Mouse (Mus musculus) forebrain, embryonic 10.5 days (tissue): ENCODE data around the gene Ahnak. TPM values are rescaled to one million over a fixed set of nuclear protein-coding genes. Genes with fewer than 3 reads are reported as not detected.
A peak's percentile ranks its signal among the peaks of the same experiment; 100 is the strongest.
"Not testable (repeated sequence)": the region's sequence is repeated elsewhere in the genome, so short reads cannot be mapped to it uniquely, and the experiment has no call there.

Experiments
- DNase-seq: peaks from one replicate; pipeline ENCODE4 v3.0.0-alpha.2; 2017; ENCODE audit warnings: low spot score; ENCODE audit errors: extremely low spot score
- H3K27ac ChIP-seq: fragments of 300-500 bp; sonication (generic); 2 replicates; pipeline ENCODE4 v1.5.1; 2016; ENCODE audit warnings: mild to moderate bottlenecking
- H3K27me3 ChIP-seq: fragments of 300-500 bp; sonication (generic); 2 replicates; pipeline ENCODE4 v1.6.1; 2016; ENCODE audit warnings: mild to moderate bottlenecking; ENCODE audit not compliant: poor library complexity, severe bottlenecking
- H3K36me3 ChIP-seq: fragments of 300-500 bp; sonication (generic); replicated peaks from 2 replicates; pipeline ENCODE4 v1.6.1; 2016; ENCODE audit warnings: mild to moderate bottlenecking, moderate library complexity
- H3K4me1 ChIP-seq: fragments of 300-500 bp; sonication (generic); 2 replicates; pipeline ENCODE4 v1.6.1; 2016
- H3K4me3 ChIP-seq: fragments of 300-500 bp; sonication (generic); 2 replicates; pipeline ENCODE4 v1.5.1; 2016; ENCODE audit warnings: mild to moderate bottlenecking, moderate library complexity
- H3K9me3 ChIP-seq: fragments of 300-500 bp; sonication (generic); 2 replicates; pipeline ENCODE4 v1.6.1; 2016; ENCODE audit warnings: mild to moderate bottlenecking, moderate library complexity
- WGBS: fragments of 180-500 bp; shearing (Covaris S2); methylation state at CpG from one replicate; pipeline ENCODE4 v1.1.7; 2016; 5-methylcytosine and 5-hydroxymethylcytosine counted together
- polyA plus RNA-seq: library from polyadenylated mRNA; unstranded; fragments of >200 nt; fragmentation: Nextera tagmentation; extraction: Ambion mirVana; gene quantifications from 2 replicates; pipeline ENCODE4 v1.2.1, GENCODE M21; 2016

The Ahnak gene
- polyA plus RNA-seq, 1 experiment from 2014 or later: 6.5 TPM

DNA sequence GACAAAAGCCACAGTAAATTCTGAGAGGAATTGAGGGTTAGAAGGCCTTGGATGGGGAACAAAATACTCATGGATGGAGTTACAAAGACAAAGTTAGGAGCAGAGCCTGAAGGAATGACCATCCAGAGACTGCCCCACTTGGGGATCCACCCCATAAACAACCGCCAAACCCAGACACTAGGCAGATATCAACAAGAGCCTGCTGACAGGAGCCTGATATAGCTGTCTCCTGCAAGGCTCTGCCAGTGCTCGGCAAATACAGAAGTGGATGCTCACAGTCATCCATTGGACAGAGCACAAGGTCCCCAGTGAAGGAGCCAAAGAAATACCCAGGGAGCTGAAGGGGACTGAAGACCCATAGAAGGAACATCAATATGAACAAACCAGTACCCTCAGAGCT is 94.8 kb downstream of the Ahnak start:
- WGBS: 74% methylated on average over 2 of the region's 2 CpGs
- not testable (repeated sequence) for H3K36me3 ChIP-seq, DNase-seq, H3K9me3 ChIP-seq, H3K27ac ChIP-seq, H3K4me3 ChIP-seq
- Histone ChIP-seq H3K4me1 (peaks cover 17% of the 10 kb centered on the region), H3K27me3 (peaks cover 12% of the 10 kb centered on the region)

DNA sequence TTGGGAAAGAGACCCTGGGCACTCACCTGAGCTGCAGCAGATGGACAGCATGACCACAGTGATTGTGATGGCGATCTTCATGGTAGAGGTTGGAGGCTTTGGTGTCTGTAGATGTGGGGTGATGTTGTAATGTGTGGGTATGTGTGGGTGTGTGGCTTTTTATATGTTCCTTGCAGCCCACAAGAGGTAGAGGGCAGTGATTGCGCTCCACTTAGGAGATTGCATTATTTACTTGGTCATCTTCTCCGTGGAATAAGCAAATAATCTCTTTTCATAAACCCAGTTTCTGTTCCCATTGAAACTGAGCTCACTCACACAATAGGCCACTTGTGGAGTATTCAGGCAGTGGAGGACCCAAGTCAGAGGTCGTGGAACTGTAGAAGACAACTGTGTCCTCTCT is 98.7 kb downstream of the Ahnak start, which contains the start of gene Scgb1a1:
TSS of gene Scgb1a1 (minus strand) at position 138 of the 400 bp plus-strand sequence.
- no peak for DNase-seq
- no peak within 1 kb of the TSS for H3K27ac ChIP-seq
- WGBS: 82% methylated on average over 4 of the region's 4 CpGs
- no peak within 1 kb of the TSS for H3K4me3 ChIP-seq
- H3K27me3 ChIP-seq: peaks cover 7% of the 10 kb centered on the region
- peaks cover 3% of the 10 kb centered on the region for H3K4me1 ChIP-seq
- no peaks in the 10 kb centered on the region for H3K36me3 ChIP-seq
- no peaks in the 10 kb centered on the region for H3K9me3 ChIP-seq

DNA sequence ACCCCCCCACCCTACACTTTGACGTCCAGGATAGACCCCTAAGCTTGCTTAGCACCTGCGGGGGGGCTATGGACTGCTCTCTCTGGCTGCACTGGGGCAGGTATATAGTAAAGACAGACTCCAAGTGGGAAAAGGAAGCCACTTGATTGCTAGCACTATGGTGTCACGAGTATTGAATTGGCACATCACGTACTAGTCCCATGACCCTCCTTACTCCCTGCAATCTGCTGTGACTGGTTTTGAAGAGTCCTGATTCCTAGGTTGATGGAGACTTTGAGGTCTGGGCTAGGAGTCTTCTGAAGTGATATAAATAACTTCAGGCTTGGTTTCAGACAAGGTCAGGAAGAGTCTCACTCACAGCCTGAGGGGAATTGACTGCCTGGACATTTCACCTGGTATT is 101.1 kb downstream of the Ahnak start:
- no peaks in the 10 kb centered on the region for H3K36me3 ChIP-seq
- no peak overlapping the region for H3K4me3 ChIP-seq
- no peaks in the 10 kb centered on the region for H3K27me3 ChIP-seq
- H3K4me1 ChIP-seq: no peaks in the 10 kb centered on the region
- no peak for DNase-seq
- no peak overlapping the region for H3K27ac ChIP-seq
- 81% methylated on average over 4 of the region's 4 CpGs for WGBS
- no peaks in the 10 kb centered on the region for H3K9me3 ChIP-seq

- no peaks in the 10 kb centered on the region for H3K9me3 ChIP-seq
- no peak overlapping the region for H3K27ac ChIP-seq
- WGBS: 61% methylated on average over 2 of the region's 2 CpGs
- H3K27me3 ChIP-seq: no peaks in the 10 kb centered on the region
- no peaks in the 10 kb centered on the region for H3K4me1 ChIP-seq
- H3K36me3 ChIP-seq: no peaks in the 10 kb centered on the region
- no peak overlapping the region for H3K4me3 ChIP-seq
- no peak for DNase-seq
Observed at GRCm38 (mm10) chr19:9090709-9091108, 101.6 kb downstream of the Ahnak start.

- no peaks in the 10 kb centered on the region for H3K27me3 ChIP-seq
- 80% methylated on average over 5 of the region's 5 CpGs for WGBS
- DNase-seq: no peak
- no peak overlapping the region for H3K27ac ChIP-seq
- no peaks in the 10 kb centered on the region for H3K4me1 ChIP-seq
- no peak overlapping the region for H3K4me3 ChIP-seq
- H3K9me3 ChIP-seq: no peaks in the 10 kb centered on the region
- no peaks in the 10 kb centered on the region for H3K36me3 ChIP-seq
Observed at GRCm38 (mm10) chr19:9095111-9095510, 106.0 kb downstream of the Ahnak start.

DNA sequence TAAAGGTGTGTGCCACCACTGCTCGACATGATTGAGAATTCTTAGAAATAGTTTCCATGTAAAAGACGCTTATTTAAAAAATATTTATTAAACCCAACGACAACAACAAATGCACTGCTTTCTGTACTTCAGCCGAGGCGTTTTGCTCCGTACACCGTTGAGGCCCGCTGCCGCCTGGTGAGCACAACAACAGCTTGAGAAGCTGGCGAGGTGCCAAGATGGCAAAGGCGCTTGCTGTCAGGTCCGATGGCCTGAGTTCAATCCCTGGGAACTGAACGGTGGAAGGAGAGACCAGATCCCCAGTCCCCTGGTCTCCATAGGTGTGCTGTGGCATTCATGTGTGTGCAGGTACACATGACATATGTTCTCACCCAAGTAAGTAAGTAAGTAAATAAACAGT is 108.4 kb downstream of the Ahnak start:
- Histone ChIP-seq H3K4me3 (no peak overlapping the region), H3K36me3 (no peaks in the 10 kb centered on the region), H3K27ac (no peak overlapping the region), H3K9me3 (no peaks in the 10 kb centered on the region), H3K4me1 (no peaks in the 10 kb centered on the region), H3K27me3 (no peaks in the 10 kb centered on the region)
- WGBS: 93% methylated on average over 13 of the region's 13 CpGs
- no peak for DNase-seq

DNA sequence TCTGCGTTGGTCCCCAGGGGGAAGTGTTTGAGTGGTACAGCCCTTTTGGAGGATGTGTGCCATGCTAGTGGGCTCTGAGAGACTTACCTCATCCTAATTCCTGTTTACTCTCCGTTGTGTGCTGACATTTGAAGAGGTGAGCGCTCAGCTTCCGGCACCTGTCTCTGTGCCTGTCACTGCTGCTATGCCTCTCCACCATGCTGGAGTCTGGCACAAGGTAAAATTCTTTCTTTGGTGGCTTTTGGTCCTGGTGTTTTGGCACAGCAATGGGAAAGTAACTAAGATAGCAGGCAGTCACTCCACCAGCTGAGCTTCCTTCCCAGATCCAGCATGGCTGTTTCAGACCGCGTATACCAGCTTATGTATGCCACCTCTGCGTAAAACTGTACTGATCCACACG is 110.7 kb downstream of the Ahnak start:
- Histone ChIP-seq H3K9me3 (no peaks in the 10 kb centered on the region), H3K27ac (no peak overlapping the region), H3K4me1 (no peaks in the 10 kb centered on the region), H3K4me3 (no peak overlapping the region), H3K27me3 (no peaks in the 10 kb centered on the region), H3K36me3 (no peaks in the 10 kb centered on the region)
- DNase-seq: no peak
- WGBS: 90% methylated on average over 8 of the region's 8 CpGs

DNA sequence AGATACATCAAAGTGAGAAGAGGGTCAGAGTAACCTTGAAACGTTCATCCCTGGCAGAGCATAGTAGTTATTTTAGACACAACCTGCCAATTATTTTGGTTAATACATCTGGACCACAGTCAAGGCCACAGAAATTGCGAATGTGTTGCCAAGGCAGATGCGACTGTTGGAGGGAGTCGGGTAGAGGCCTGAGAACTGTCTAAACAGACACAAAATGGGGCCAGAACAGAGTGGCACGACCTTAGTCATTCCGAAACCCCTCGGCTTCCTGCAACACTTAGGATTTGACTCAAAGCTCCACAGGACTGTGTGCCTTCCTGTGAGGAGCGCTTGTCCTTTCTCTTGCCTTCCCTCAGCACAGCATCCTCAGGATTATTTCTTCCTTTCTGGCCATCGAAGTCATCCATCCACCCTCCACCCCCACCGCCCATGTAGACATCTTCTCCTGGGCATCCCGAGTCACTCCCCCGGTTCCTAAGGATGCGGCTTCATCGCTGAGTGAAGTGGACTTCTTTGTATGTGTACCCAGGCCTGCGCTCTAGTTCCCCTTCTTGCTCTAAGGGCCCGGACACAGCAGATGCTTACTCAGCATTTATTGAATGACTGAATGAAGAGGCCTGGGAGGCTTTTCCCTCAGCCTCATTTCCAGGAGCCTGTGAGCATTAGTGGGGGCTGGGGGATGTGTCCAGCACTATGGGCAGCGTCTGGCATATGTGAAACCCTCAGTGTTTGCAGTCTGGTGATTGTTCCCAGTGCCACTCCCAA is 111.4 kb downstream of the Ahnak start:
- Histone ChIP-seq H3K27ac (no peak overlapping the region), H3K27me3 (no peaks in the 10 kb centered on the region), H3K4me3 (no peak overlapping the region), H3K9me3 (no peaks in the 10 kb centered on the region), H3K36me3 (no peaks in the 10 kb centered on the region), H3K4me1 (no peaks in the 10 kb centered on the region)
- DNase-seq: no peak
- WGBS: 88% methylated on average over 17 of the region's 17 CpGs

DNA sequence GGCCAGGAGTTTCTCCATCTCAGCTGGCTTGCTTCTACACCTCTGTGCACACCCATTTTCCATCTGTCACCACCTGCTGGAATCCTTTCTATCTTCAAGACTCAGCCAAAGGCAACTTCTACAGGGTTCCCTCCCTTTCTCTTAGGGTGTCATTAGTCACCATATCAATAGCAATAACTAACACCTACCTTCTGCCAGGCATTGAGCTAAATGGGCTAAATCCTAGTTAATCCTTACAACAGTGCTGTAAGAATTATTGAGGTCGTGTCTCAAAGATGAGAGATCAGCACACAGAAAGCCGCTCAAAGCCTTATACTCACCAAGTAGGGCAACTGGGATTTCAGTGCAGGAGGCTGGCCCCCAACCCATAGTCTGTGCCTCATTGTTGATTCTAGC is 112.0 kb downstream of the Ahnak start:
- Histone ChIP-seq H3K9me3 (no peaks in the 10 kb centered on the region), H3K4me1 (peaks cover under 1% of the 10 kb centered on the region; the same call in 1 of the 2 replicates), H3K36me3 (no peaks in the 10 kb centered on the region), H3K27ac (no peak overlapping the region), H3K4me3 (no peak overlapping the region), H3K27me3 (no peaks in the 10 kb centered on the region)
- DNase-seq: no peak
- WGBS: 74% methylated on average over 2 of the region's 2 CpGs

GRCm38 (mm10) chr19:9103986-9104385 is 114.9 kb downstream of the Ahnak start:
- no peak overlapping the region for H3K27ac ChIP-seq
- no peak for DNase-seq
- WGBS: 86% methylated on average over 4 of the region's 4 CpGs

DNA sequence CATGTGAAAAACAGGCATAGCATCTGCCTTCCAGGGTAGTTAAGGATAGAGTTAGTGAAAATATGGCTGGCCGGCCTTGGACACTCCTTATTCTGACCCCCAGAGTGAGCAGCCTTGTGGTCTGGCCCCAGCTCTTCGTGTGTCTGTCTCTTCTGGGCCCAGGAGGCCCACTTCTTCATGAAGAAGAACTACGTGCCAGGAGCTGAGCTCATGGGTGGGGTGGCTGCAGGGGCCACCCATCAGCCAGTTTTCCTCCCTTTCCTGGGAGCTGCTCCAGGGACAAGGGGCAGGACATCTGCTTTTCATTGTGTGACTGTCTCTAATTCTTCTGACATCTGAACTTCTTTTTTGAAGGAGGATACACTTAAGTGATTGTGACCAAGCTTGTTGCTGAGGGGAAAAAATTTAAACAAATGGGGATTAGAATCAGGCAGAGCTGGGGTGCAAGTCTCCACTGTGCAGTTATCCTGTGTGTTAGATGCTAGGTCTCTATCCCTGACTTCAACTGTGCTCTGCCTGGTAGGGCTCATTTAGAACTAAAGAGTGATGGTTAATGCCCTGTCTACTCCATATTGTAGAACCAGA is 116.1 kb downstream of the Ahnak start:
- Histone ChIP-seq H3K4me1 (peaks cover 14% of the 10 kb centered on the region), H3K36me3 (no peaks in the 10 kb centered on the region), H3K4me3 (no peak overlapping the region), H3K27ac (no peak overlapping the region), H3K9me3 (no peaks in the 10 kb centered on the region), H3K27me3 (no peaks in the 10 kb centered on the region)
- 71% methylated on average over 3 of the region's 3 CpGs for WGBS
- DNase-seq: no peak

More at GRCm38 (mm10) chr19:9103986-9104385, 114.9 kb downstream of the Ahnak start:
- H3K36me3 ChIP-seq: no peaks in the 10 kb centered on the region
- H3K27me3 ChIP-seq: no peaks in the 10 kb centered on the region
- no peak overlapping the region for H3K4me3 ChIP-seq
- H3K9me3 ChIP-seq: no peaks in the 10 kb centered on the region
- H3K4me1 ChIP-seq: peaks cover 14% of the 10 kb centered on the region

DNA sequence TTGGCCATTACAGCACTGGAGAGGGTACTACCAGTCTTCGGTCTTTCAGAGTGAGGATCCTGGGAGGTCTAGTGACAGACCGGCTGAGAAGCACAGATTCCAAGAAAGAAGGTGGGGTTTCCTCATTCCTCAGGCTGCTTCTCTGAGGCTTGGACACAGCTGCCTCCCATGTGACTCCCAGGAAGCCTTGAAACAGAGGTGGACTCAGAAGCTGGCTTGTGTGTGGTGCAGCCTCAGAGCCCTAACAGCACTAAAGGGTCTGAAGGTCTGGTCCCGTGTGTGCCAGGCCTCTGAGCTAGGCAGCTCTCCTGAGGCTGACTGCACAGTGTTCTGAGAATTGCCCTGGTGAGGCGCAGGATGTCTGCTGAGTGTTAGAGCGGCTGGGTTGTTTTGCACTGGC is 117.0 kb downstream of the Ahnak start:
- DNase-seq: no peak
- Histone ChIP-seq H3K4me3 (no peak overlapping the region), H3K9me3 (no peaks in the 10 kb centered on the region), H3K4me1 (peaks cover 14% of the 10 kb centered on the region), H3K36me3 (no peaks in the 10 kb centered on the region), H3K27ac (peak overlapping the region; percentile 17; the same call in 1 of the 2 replicates), H3K27me3 (no peaks in the 10 kb centered on the region)
- WGBS: 76% methylated on average over 5 of the region's 5 CpGs

GRCm38 (mm10) chr19:9106751-9107378 is 117.8 kb downstream of the Ahnak start:
- no peak for DNase-seq

More at GRCm38 (mm10) chr19:9106751-9107378, 117.8 kb downstream of the Ahnak start:
- WGBS: 68% methylated on average over 4 of the region's 4 CpGs
- Histone ChIP-seq H3K27ac (no peak overlapping the region), H3K4me1 (peaks cover 14% of the 10 kb centered on the region), H3K9me3 (no peaks in the 10 kb centered on the region), H3K27me3 (no peaks in the 10 kb centered on the region), H3K4me3 (no peak overlapping the region), H3K36me3 (no peaks in the 10 kb centered on the region)
